Mouse (Mus musculus) brain, embryonic 14.5 days (tissue): ENCODE measurements around the gene Ccdc80.

Experiments used
- CTCF ChIP-seq: fragments of 200-500 bp; IDR thresholded peaks from 2 replicates; pipeline ENCODE4 v1.5.1; 2012; ENCODE audit warnings: inconsistent platforms, mild to moderate bottlenecking, moderate library complexity, borderline replicate concordance; ENCODE audit not compliant: insufficient read depth, insufficient read length; ENCODE audit errors: extremely low read depth
- POLR2A ChIP-seq: fragments of 200-500 bp; IDR thresholded peaks from 2 replicates; pipeline ENCODE4 v1.6.1; 2012; ENCODE audit warnings: mild to moderate bottlenecking, inconsistent platforms, borderline replicate concordance; ENCODE audit not compliant: poor library complexity, insufficient read depth, insufficient read length, severe bottlenecking; ENCODE audit errors: extremely low read depth

DNA sequence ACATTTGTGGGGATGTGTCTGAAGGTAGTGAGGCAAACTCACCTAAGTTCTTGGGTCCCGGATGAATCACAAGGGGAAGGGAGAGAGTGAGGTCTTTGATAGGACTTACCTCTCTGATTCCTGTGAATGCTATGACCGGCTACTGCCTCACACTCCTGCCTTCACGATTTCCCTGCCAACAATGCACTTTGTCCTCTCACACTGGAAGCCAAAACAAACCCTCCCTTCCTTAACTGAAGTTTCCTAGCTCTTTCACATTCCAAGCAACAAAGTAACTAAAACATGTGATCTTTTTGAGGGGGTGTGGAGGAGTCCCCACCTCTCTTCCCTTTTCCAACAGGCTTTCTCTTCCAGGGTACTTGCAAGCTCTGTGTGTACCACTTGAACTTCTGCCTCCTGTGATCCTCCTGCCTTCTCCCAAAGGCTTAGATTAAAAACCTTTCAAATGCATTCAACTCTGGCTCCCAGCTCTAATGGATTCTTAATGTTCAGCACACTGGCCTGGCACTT lies 61.6 kb downstream of the Ccdc80 start:
- TF ChIP-seq CTCF (no peak), POLR2A (no peak)
